Mouse (Mus musculus) cortical plate, adult 2 months (tissue): ENCODE data around the gene Prkce.

ENCODE experiments used
- CTCF ChIP-seq: fragments of 200-500 bp; IDR thresholded peaks from 2 replicates; pipeline ENCODE4 v1.5.1; 2011; ENCODE audit warnings: mild to moderate bottlenecking, control low read depth, low read length; ENCODE audit not compliant: insufficient read depth; ENCODE audit errors: extremely low read depth
- POLR2A ChIP-seq: fragments of 200-500 bp; IDR thresholded peaks from 2 replicates; pipeline ENCODE4 v1.6.1; 2011; ENCODE audit warnings: mild to moderate bottlenecking, low read length, control low read depth; ENCODE audit not compliant: insufficient read depth; ENCODE audit errors: extremely low read depth

- TF ChIP-seq CTCF (no peak), POLR2A (no peak)
Observed at GRCm38 (mm10) chr17:86467967-86468366, 300.4 kb downstream of the Prkce start.
